Mouse (Mus musculus) CD4-positive naive resting alpha-beta T cell, adult 76 days (primary cell): Measurements from ENCODE around the gene Zfp943. TPM values are rescaled to one million over a fixed set of nuclear protein-coding genes. Genes with fewer than 3 reads are reported as not detected.

Experiments
- total RNA-seq: library from RNA; stranded (reverse); gene quantifications from one replicate; pipeline ENCODE4 v1.2.4, GENCODE M21; 2023

Zfp943 gene
- total RNA-seq, result 22.4 TPM

DNA sequence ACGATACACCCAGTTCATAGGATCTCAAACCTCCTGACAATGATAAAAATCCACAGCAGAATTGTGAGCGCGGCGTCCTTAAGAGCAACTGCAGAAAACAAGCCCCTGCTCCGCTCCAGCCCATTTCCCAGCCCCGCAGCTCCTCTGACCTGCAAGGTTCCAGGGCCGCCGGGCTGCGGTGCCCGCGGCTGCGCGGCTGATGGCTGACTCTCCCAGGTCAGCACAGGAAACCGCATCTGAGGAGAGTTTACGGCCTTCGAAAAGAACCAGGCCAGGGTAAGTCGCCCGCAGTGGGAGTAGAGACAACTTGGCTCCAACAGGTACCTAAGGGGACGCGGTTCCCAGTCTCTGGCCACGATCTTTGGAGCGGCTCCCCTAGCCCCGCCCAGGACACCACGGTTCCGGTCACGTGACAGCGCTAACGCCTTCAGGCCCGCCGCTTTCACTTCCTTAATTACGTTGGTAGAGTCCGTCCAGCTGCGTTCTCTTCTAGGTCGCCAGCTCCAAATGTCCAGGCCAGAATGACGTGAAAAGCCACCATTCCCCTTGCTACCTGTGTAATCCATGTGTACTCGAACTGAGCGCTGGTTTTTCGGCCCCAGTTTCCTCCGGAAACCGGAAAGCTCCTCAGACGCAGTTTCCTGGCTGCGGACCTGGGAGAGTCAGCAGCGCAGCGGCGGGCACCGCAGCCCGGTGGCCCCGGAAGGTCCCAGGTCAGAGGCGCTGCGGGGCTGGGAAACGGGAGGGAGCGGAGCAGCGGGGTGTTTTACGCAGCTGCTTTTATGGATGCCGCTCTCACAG lies at the start of gene Zfp943, which contains the start of gene Zfp942:
Gene Zfp943, plus strand, starts transcription at position 446 of the 801 bp plus-strand sequence.
Gene Zfp942, minus strand, starts transcription at position 358 of the 801 bp plus-strand sequence.

Other genes with a start within 250 kb of the Zfp943 start
- 0.50 TPM for gene Zfp229, start 231.8 kb upstream of the Zfp943 start, total RNA-seq
- gene Zfp820, start 116.8 kb upstream of the Zfp943 start, total RNA-seq, result 0.70 TPM
- gene Zfp995, start 52.6 kb upstream of the Zfp943 start, total RNA-seq, result 11.4 TPM
- gene Zfp942, start 88 bp upstream of the Zfp943 start, total RNA-seq, result 29.7 TPM
- gene Zfp947, start 203.6 kb downstream of the Zfp943 start, total RNA-seq, result 0.59 TPM